Mouse (Mus musculus) liver, embryonic 13.5 days (tissue): ENCODE measurements around the gene Olfr824. TPM values are rescaled to one million over a fixed set of nuclear protein-coding genes. Genes with fewer than 3 reads are reported as not detected.
"Not testable (repeated sequence)": the region's sequence is repeated elsewhere in the genome, so short reads cannot be mapped to it uniquely, and the experiment has no call there.

ENCODE experiments used
- ATAC-seq: fragments of 200-750 bp; cut with Nextera tagmentation; 2 replicates; pipeline ENCODE4 v1.8.0; 2017; ENCODE audit warnings: low read depth, mild to moderate bottlenecking, moderate number of reproducible peaks, moderate library complexity
- DNase-seq: peaks from one replicate; pipeline ENCODE4 v3.0.0; 2022
- H3K27ac ChIP-seq: fragments of 300-500 bp; sonication (generic); 2 replicates; pipeline ENCODE4 v1.5.1; 2015; ENCODE audit warnings: moderate library complexity, mild to moderate bottlenecking, inconsistent platforms
- H3K27me3 ChIP-seq: fragments of 300-500 bp; sonication (generic); 2 replicates; pipeline ENCODE4 v1.6.1; 2015; ENCODE audit warnings: mild to moderate bottlenecking, inconsistent platforms
- H3K36me3 ChIP-seq: fragments of 300-500 bp; sonication (generic); 2 replicates; pipeline ENCODE4 v1.6.1; 2015; ENCODE audit warnings: mild to moderate bottlenecking, inconsistent platforms
- H3K4me1 ChIP-seq: fragments of 300-500 bp; sonication (generic); replicated peaks from 2 replicates; pipeline ENCODE4 v1.6.1; 2015; ENCODE audit warnings: inconsistent platforms
- H3K4me2 ChIP-seq: fragments of 300-500 bp; sonication (generic); 2 replicates; pipeline ENCODE4 v1.6.1; 2015; ENCODE audit warnings: inconsistent platforms, mild to moderate bottlenecking, moderate library complexity
- H3K4me3 ChIP-seq: fragments of 300-500 bp; sonication (generic); replicated peaks from 2 replicates; pipeline ENCODE4 v1.5.1; 2015; ENCODE audit warnings: mild to moderate bottlenecking, inconsistent platforms
- H3K9ac ChIP-seq: fragments of 300-500 bp; sonication (generic); 2 replicates; pipeline ENCODE4 v1.6.1; 2015; ENCODE audit warnings: mild to moderate bottlenecking, inconsistent platforms
- H3K9me3 ChIP-seq: fragments of 300-500 bp; sonication (generic); replicated peaks from 2 replicates; pipeline ENCODE4 v1.6.1; 2016; ENCODE audit warnings: inconsistent platforms
- WGBS: fragments of 180-500 bp; shearing (Covaris S2); methylation state at CpG from one replicate; pipeline ENCODE4 v1.1.7; 2015; ENCODE audit not compliant: insufficient replicate concordance; 5-methylcytosine and 5-hydroxymethylcytosine counted together
- polyA plus RNA-seq: library from polyadenylated mRNA; unstranded; fragments of >200 nt; fragmentation: Nextera tagmentation; extraction: Ambion mirVana; gene quantifications from 2 replicates; pipeline ENCODE4 v1.2.1, GENCODE M21; 2015

Gene Olfr824
- polyA plus RNA-seq, result not detected in 2 replicates

- not testable (repeated sequence) for H3K27ac ChIP-seq, H3K9me3 ChIP-seq, H3K36me3 ChIP-seq, DNase-seq, ATAC-seq, H3K4me1 ChIP-seq, H3K4me3 ChIP-seq, H3K4me2 ChIP-seq, H3K27me3 ChIP-seq, H3K9ac ChIP-seq
Measured at GRCm38 (mm10) chr10:130129900-130130299, at the start of gene Olfr824. TSS of gene Olfr824 (minus strand) at chr10:130130000.

GRCm38 (mm10) chr10:130166666-130167065 is 36.9 kb upstream of the Olfr824 start, which contains the start of gene Olfr825:
TSS of gene Olfr825 (minus strand) at chr10:130166766.
- no peak within 1 kb of the TSS for H3K9ac ChIP-seq
- no peak for DNase-seq

GRCm38 (mm10) chr10:130165196-130165595 is 35.4 kb upstream of the Olfr824 start:
- Histone ChIP-seq H3K9me3 (no peaks in the 10 kb centered on the region), H3K27ac (no peak overlapping the region), H3K4me1 (no peaks in the 10 kb centered on the region), H3K36me3 (no peaks in the 10 kb centered on the region), H3K9ac (no peak overlapping the region), H3K27me3 (no peaks in the 10 kb centered on the region), H3K4me3 (no peak overlapping the region), H3K4me2 (no peak overlapping the region)
- ATAC-seq, result no peak
- DNase-seq, result no peak

More at GRCm38 (mm10) chr10:130166666-130167065, 36.9 kb upstream of the Olfr824 start, which contains the start of gene Olfr825:
- no peaks in the 10 kb centered on the region for H3K9me3 ChIP-seq
- no peaks in the 10 kb centered on the region for H3K36me3 ChIP-seq
- no peak within 1 kb of the TSS for H3K4me2 ChIP-seq
- no peak within 1 kb of the TSS for H3K4me3 ChIP-seq
- H3K27ac ChIP-seq, result no peak within 1 kb of the TSS
- no peak for ATAC-seq
- H3K27me3 ChIP-seq, result no peaks in the 10 kb centered on the region
- no peaks in the 10 kb centered on the region for H3K4me1 ChIP-seq

GRCm38 (mm10) chr10:130144121-130144520 is 14.3 kb upstream of the Olfr824 start:
- H3K4me3 ChIP-seq, result no peak overlapping the region
- 51% methylated on average over 5 of the region's 5 CpGs for WGBS

GRCm38 (mm10) chr10:130142481-130142880 is 12.7 kb upstream of the Olfr824 start:
- not testable (repeated sequence) for H3K4me3 ChIP-seq, H3K36me3 ChIP-seq, H3K4me1 ChIP-seq, H3K9ac ChIP-seq, H3K27ac ChIP-seq, H3K4me2 ChIP-seq, ATAC-seq, DNase-seq, H3K9me3 ChIP-seq, H3K27me3 ChIP-seq
- 56% methylated on average over 5 of the region's 5 CpGs for WGBS

More at GRCm38 (mm10) chr10:130144121-130144520, 14.3 kb upstream of the Olfr824 start:
- Histone ChIP-seq H3K36me3 (no peaks in the 10 kb centered on the region), H3K4me1 (no peaks in the 10 kb centered on the region), H3K27me3 (no peaks in the 10 kb centered on the region), H3K27ac (no peak overlapping the region), H3K4me2 (no peak overlapping the region), H3K9ac (no peak overlapping the region), H3K9me3 (0 out of 2 replicates have a peak, but pooled peaks cover 2% of the 10 kb centered on the region)
- DNase-seq (no peak), ATAC-seq (no peak)

GRCm38 (mm10) chr10:130134811-130135210 is 5.0 kb upstream of the Olfr824 start:
- DNase-seq, result no peak
- H3K4me2 ChIP-seq, result no peak overlapping the region
- no peaks in the 10 kb centered on the region for H3K36me3 ChIP-seq
- no peaks in the 10 kb centered on the region for H3K27me3 ChIP-seq
- no peak overlapping the region for H3K27ac ChIP-seq
- no peak overlapping the region for H3K9ac ChIP-seq
- ATAC-seq, result no peak
- H3K9me3 ChIP-seq, result no peaks in the 10 kb centered on the region
- H3K4me3 ChIP-seq, result no peak overlapping the region
- H3K4me1 ChIP-seq, result no peaks in the 10 kb centered on the region

- not testable (repeated sequence) for H3K9me3 ChIP-seq, DNase-seq
Measured at GRCm38 (mm10) chr10:130116045-130116444, 13.8 kb downstream of the Olfr824 start.

GRCm38 (mm10) chr10:130115283-130115682 is 14.5 kb downstream of the Olfr824 start, which contains the start of gene Olfr823:
TSS of gene Olfr823 (minus strand) at chr10:130115383.
- H3K4me2 ChIP-seq, H3K36me3 ChIP-seq, H3K9me3 ChIP-seq, H3K9ac ChIP-seq, H3K4me3 ChIP-seq, ATAC-seq, DNase-seq, H3K4me1 ChIP-seq, H3K27ac ChIP-seq, H3K27me3 ChIP-seq: not testable (repeated sequence)
- 53% methylated on average over 1 of the region's 1 CpGs for WGBS

More at GRCm38 (mm10) chr10:130116045-130116444, 13.8 kb downstream of the Olfr824 start:
- not testable (repeated sequence) for H3K4me3 ChIP-seq, H3K4me2 ChIP-seq, H3K36me3 ChIP-seq, H3K27me3 ChIP-seq, ATAC-seq, H3K4me1 ChIP-seq, H3K27ac ChIP-seq, H3K9ac ChIP-seq
- WGBS, result 58% methylated on average over 3 of the region's 3 CpGs

GRCm38 (mm10) chr10:130096104-130096503 is 33.7 kb downstream of the Olfr824 start:
- no peak overlapping the region for H3K9ac ChIP-seq
- no peaks in the 10 kb centered on the region for H3K4me1 ChIP-seq
- H3K27ac ChIP-seq, result no peak overlapping the region
- H3K9me3 ChIP-seq, result no peaks in the 10 kb centered on the region
- no peak overlapping the region for H3K4me3 ChIP-seq
- no peaks in the 10 kb centered on the region for H3K36me3 ChIP-seq
- ATAC-seq (no peak), DNase-seq (no peak)
- no peak overlapping the region for H3K4me2 ChIP-seq
- H3K27me3 ChIP-seq, result no peaks in the 10 kb centered on the region

GRCm38 (mm10) chr10:130092838-130093440 is 36.9 kb downstream of the Olfr824 start:
- H3K4me1 ChIP-seq, result no peaks in the 10 kb centered on the region
- H3K4me2 ChIP-seq, result no peak overlapping the region
- H3K27me3 ChIP-seq, result no peaks in the 10 kb centered on the region
- no peak overlapping the region for H3K4me3 ChIP-seq
- no peak for DNase-seq
- ATAC-seq, result no peak
- H3K9ac ChIP-seq, result no peak overlapping the region
- H3K36me3 ChIP-seq, result no peaks in the 10 kb centered on the region
- 13% methylated on average over 5 of the region's 5 CpGs for WGBS
- H3K9me3 ChIP-seq, result no peaks in the 10 kb centered on the region
- no peak overlapping the region for H3K27ac ChIP-seq
